Mouse (Mus musculus) forebrain, postnatal 0 days (tissue): Measurements from ENCODE around the gene Crtap. TPM values are rescaled to one million over a fixed set of nuclear protein-coding genes. Genes with fewer than 3 reads are reported as not detected.

Experiments used
- ATAC-seq: fragments of 200-750 bp; cut with Nextera tagmentation; 2 replicates; pipeline ENCODE4 v1.8.0; 2017; ENCODE audit warnings: mild to moderate bottlenecking, moderate library complexity
- DNase-seq: peaks from one replicate; pipeline ENCODE4 v3.0.0-alpha.2; 2015
- H3K27ac ChIP-seq: fragments of 300-500 bp; sonication (generic); 2 replicates; pipeline ENCODE4 v1.5.1; 2014; ENCODE audit warnings: low read depth, mild to moderate bottlenecking, antibody characterized with exemption, low read length, moderate library complexity, mixed read lengths
- H3K27me3 ChIP-seq: fragments of 300-500 bp; sonication (generic); 2 replicates; pipeline ENCODE4 v1.6.1; 2014; ENCODE audit warnings: mild to moderate bottlenecking, low read length, mixed read lengths; ENCODE audit not compliant: insufficient read depth
- H3K36me3 ChIP-seq: fragments of 300-500 bp; sonication (generic); 2 replicates; pipeline ENCODE4 v1.6.1; 2014; ENCODE audit warnings: mild to moderate bottlenecking, moderate library complexity; ENCODE audit not compliant: insufficient read depth
- H3K4me1 ChIP-seq: fragments of 300-500 bp; sonication (generic); 2 replicates; pipeline ENCODE4 v1.6.1; 2014; ENCODE audit warnings: antibody characterized with exemption; ENCODE audit not compliant: insufficient read depth
- H3K4me2 ChIP-seq: fragments of 300-500 bp; sonication (generic); 2 replicates; pipeline ENCODE4 v1.6.1; 2014; ENCODE audit warnings: low read depth, mild to moderate bottlenecking, moderate library complexity
- H3K4me3 ChIP-seq: fragments of 300-500 bp; sonication (generic); 2 replicates; pipeline ENCODE4 v1.5.1; 2014; ENCODE audit warnings: low read depth, low read length, mixed read lengths
- H3K9ac ChIP-seq: fragments of 300-500 bp; sonication (generic); 2 replicates; pipeline ENCODE4 v1.6.1; 2014; ENCODE audit warnings: mild to moderate bottlenecking
- H3K9me3 ChIP-seq: fragments of 300-500 bp; sonication (generic); 2 replicates; pipeline ENCODE4 v1.6.1; 2016; ENCODE audit warnings: low read length
- CTCF ChIP-seq: sonication (generic); IDR thresholded peaks from 2 replicates; pipeline ENCODE4 v1.5.1; 2016; ENCODE audit warnings: antibody characterized with exemption, control low read depth, low read depth
- WGBS: fragments of 180-500 bp; shearing (Covaris S2); extraction: QIAGEN DNeasy Blood & Tissue Kit; methylation state at CpG from one replicate; pipeline ENCODE4 v1.1.7; 2014; 5-methylcytosine and 5-hydroxymethylcytosine counted together
- polyA plus RNA-seq: library from polyadenylated mRNA; unstranded; fragments of >200 nt; fragmentation: Nextera tagmentation; extraction: Ambion mirVana; gene quantifications from 2 replicates; pipeline ENCODE4 v1.2.1, GENCODE M21; 2015
- total RNA-seq: library from RNA; depleted of rRNA; stranded (reverse); fragments of >200 nt; gene quantifications from 2 replicates; pipeline ENCODE4 v1.2.3, GENCODE M21; 2014

Crtap gene
- total and polyA plus RNA-seq, 2 experiments from 2014 or later: 14.2 to 25.5 TPM

GRCm38 (mm10) chr9:114411295-114411694 lies 20.8 kb upstream of the Crtap start:
- ATAC-seq: no peak
- no peak for TF ChIP-seq CTCF
- Histone ChIP-seq H3K36me3 (peaks cover 10% of the 10 kb centered on the region), H3K9me3 (no peaks in the 10 kb centered on the region), H3K9ac (no peak overlapping the region), H3K4me3 (no peak overlapping the region), H3K27me3 (no peaks in the 10 kb centered on the region), H3K4me2 (no peak overlapping the region), H3K27ac (no peak overlapping the region), H3K4me1 (no peaks in the 10 kb centered on the region)
- WGBS: 98% methylated on average over 5 of the region's 5 CpGs
- no peak for DNase-seq

DNA sequence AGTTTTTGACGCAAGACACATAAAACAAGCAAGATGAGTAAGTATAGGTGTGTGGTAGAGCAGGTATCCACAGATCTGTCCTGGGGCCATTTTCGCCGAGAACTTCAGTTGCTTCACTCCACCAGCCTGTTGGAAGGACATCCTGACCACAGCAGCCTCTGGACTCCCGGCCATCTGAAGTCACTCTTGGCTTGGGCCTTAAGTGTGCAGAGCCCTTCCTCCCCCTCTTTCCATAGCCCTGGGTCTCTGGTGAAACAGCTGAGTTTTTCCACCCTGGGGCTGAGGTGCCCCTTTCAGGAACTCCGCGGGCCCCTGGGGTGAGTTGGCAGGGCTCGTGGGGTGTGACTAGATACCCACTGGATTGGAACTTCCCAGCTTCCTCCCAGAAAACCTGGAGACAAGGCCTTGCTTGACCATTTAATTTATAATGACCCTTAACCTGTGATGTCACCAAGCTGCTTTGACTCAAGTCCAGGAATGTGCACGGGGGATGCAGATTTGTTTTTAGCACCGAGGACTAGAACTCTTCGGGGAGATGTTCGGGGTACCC lies 19.9 kb upstream of the Crtap start:
- Histone ChIP-seq H3K9me3 (no peaks in the 10 kb centered on the region), H3K36me3 (peaks cover 19% of the 10 kb centered on the region), H3K27ac (no peak overlapping the region), H3K9ac (no peak overlapping the region), H3K27me3 (no peaks in the 10 kb centered on the region), H3K4me2 (no peak overlapping the region), H3K4me1 (no peaks in the 10 kb centered on the region), H3K4me3 (no peak overlapping the region)
- 96% methylated on average over 11 of the region's 11 CpGs for WGBS
- TF ChIP-seq CTCF: no peak
- no peak for DNase-seq
- ATAC-seq: no peak

GRCm38 (mm10) chr9:114407676-114408075 lies 17.2 kb upstream of the Crtap start:
- no peak overlapping the region for H3K27ac ChIP-seq

DNA sequence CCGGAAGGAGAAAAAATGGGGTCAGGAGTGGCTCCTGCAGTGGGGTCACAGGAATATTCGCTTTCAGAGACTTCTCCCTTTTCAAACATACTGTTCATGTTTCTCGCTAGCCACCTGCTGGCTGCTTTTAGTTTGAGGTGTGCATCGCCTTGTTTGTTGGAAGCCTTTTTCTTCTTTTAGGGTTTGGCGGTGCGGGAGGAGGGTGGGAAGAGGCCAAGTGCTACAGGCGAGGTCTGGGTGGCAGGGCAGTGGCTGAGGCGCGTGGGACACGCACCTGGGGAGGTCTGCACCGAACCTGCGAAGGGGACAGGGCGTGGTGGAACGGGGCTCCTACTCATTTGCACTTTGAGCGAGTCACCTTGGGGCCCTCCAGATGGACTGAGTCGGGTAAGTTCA lies 11.2 kb upstream of the Crtap start:
- Histone ChIP-seq H3K36me3 (peaks cover 18% of the 10 kb centered on the region), H3K9me3 (no peaks in the 10 kb centered on the region), H3K9ac (peak overlapping the region; percentile 80), H3K4me2 (peak overlapping the region; percentile 64), H3K27me3 (no peaks in the 10 kb centered on the region), H3K27ac (peak overlapping the region; percentile 86), H3K4me3 (peak overlapping the region; percentile 63), H3K4me1 (peaks cover 9% of the 10 kb centered on the region; the same call in 1 of the 2 replicates)
- DNase-seq (peak; percentile 41), ATAC-seq (no peak; the same call in 1 of the 2 replicates)
- 3% methylated on average over 16 of the region's 16 CpGs for WGBS
- peak; percentile 61 for TF ChIP-seq CTCF

More at GRCm38 (mm10) chr9:114407676-114408075, 17.2 kb upstream of the Crtap start:
- no peak for DNase-seq
- Histone ChIP-seq H3K4me2 (no peak overlapping the region), H3K9me3 (no peaks in the 10 kb centered on the region), H3K4me3 (no peak overlapping the region), H3K27me3 (no peaks in the 10 kb centered on the region), H3K4me1 (no peaks in the 10 kb centered on the region), H3K9ac (no peak overlapping the region), H3K36me3 (peaks cover 27% of the 10 kb centered on the region)
- TF ChIP-seq CTCF: no peak
- no peak for ATAC-seq
- WGBS: 48% methylated on average over 2 of the region's 2 CpGs

GRCm38 (mm10) chr9:114400949-114401684 lies 10.6 kb upstream of the Crtap start, which contains the start of the genes Glb1 and Tmppe:
Gene Glb1, plus strand, starts transcription at chr9:114401076.
Gene Tmppe, plus strand, starts transcription at chr9:114401105.
- H3K9ac ChIP-seq: peak within 1 kb of the TSS; percentile 80
- peak within 1 kb of the TSS; percentile 64 for H3K4me2 ChIP-seq
- ATAC-seq (peak; percentile 97), DNase-seq (peak; percentile 84)
- H3K4me3 ChIP-seq: peak within 1 kb of the TSS; percentile 63
- H3K9me3 ChIP-seq: no peaks in the 10 kb centered on the region
- peaks cover 9% of the 10 kb centered on the region; the same call in 1 of the 2 replicates for H3K4me1 ChIP-seq
- peak; percentile 74 for TF ChIP-seq CTCF
- peaks cover 16% of the 10 kb centered on the region for H3K36me3 ChIP-seq
- H3K27me3 ChIP-seq: no peaks in the 10 kb centered on the region
- WGBS: 2% methylated on average over 73 of the region's 73 CpGs
- H3K27ac ChIP-seq: peak within 1 kb of the TSS; percentile 86

GRCm38 (mm10) chr9:114400588-114400948 lies 10.1 kb upstream of the Crtap start:
- no peak for DNase-seq

GRCm38 (mm10) chr9:114399680-114400079 lies 9.2 kb upstream of the Crtap start:
- TF ChIP-seq CTCF: no peak
- H3K4me1 ChIP-seq: peaks cover 9% of the 10 kb centered on the region; the same call in 1 of the 2 replicates
- DNase-seq (no peak), ATAC-seq (no peak)
- no peaks in the 10 kb centered on the region for H3K27me3 ChIP-seq
- no peak overlapping the region for H3K27ac ChIP-seq
- no peak overlapping the region for H3K4me2 ChIP-seq
- no peaks in the 10 kb centered on the region for H3K9me3 ChIP-seq
- H3K4me3 ChIP-seq: no peak overlapping the region
- no peak overlapping the region for H3K9ac ChIP-seq
- 94% methylated on average over 12 of the region's 12 CpGs for WGBS
- H3K36me3 ChIP-seq: peaks cover 2% of the 10 kb centered on the region; the same call in 1 of the 2 replicates

More at GRCm38 (mm10) chr9:114400588-114400948, 10.1 kb upstream of the Crtap start:
- peak overlapping the region; percentile 63 for H3K4me3 ChIP-seq
- H3K36me3 ChIP-seq: peaks cover 10% of the 10 kb centered on the region
- H3K9me3 ChIP-seq: no peaks in the 10 kb centered on the region
- no peaks in the 10 kb centered on the region for H3K27me3 ChIP-seq
- no peak for ATAC-seq
- TF ChIP-seq CTCF: no peak
- peaks cover 9% of the 10 kb centered on the region; the same call in 1 of the 2 replicates for H3K4me1 ChIP-seq
- H3K27ac ChIP-seq: peak overlapping the region; percentile 86
- H3K4me2 ChIP-seq: peak overlapping the region; percentile 64
- H3K9ac ChIP-seq: peak overlapping the region; percentile 80
- 18% methylated on average over 5 of the region's 5 CpGs for WGBS
